Mouse (Mus musculus) frontal cortex, postnatal 25 days (tissue): ENCODE results near the gene Card10.

ENCODE experiments used
- DNase-seq, 2 experiments: peaks; one replicate each; pipeline ENCODE4 v3.0.0; 2022; ENCODE audit warnings: low spot score in 2 of 2

Gene Card10

DNA sequence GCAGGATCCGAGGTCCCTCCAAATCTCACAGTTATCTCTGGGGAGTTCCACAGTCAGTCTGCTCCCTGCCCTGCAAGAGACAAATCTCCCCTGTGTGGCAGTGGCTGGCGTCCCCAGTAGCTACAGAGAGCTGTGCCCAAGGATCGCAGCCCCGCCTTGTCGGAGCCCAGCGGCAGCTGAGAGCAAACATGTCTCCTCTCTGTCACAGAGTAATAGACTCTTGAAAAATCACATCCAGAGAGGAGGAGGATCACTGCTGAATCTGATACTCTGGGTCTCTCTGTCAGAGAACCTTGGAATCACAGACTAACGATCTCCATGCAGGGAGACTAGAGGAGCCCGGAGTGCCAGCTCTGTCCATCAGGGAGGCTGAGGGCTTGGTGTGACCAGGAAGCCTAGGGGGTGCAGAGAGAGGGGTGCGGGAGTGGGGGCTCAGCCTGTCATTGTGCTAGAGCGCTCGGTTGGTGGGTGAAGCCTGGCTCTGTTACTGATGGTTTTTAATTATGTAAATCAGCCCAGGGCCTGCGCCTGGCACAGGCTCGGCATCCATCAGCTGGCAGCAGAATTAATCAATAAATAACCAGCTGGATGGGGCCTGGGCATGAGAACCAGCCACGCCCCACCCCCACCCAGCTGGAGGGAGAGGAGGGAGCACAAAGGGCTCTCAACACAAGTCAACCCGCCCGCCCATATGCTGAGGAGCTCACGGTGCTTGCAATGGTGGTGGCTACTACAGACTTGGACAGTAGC, 67.2 kb downstream of the Card10 start:
- no peak for DNase-seq

DNA sequence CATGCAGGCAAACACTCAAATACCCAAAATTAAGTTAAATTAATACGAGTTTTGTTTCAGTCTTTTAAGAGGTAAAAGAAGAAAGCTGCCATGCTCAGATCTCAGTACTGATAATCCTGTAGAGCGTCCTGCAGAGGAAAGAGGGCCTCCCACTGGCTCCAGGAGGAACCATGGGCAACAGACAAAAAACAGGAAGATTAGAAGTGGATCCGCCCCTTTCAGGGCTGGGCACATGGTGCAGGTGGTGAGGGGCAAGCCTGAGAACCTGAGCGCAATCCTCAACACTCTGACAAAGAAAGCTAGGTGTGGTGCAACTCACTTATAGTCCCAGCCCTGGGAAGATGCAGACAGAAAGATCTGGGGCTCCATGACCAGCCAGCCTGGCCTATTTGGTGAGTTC, 71.0 kb downstream of the Card10 start:
- no peak for DNase-seq

DNA sequence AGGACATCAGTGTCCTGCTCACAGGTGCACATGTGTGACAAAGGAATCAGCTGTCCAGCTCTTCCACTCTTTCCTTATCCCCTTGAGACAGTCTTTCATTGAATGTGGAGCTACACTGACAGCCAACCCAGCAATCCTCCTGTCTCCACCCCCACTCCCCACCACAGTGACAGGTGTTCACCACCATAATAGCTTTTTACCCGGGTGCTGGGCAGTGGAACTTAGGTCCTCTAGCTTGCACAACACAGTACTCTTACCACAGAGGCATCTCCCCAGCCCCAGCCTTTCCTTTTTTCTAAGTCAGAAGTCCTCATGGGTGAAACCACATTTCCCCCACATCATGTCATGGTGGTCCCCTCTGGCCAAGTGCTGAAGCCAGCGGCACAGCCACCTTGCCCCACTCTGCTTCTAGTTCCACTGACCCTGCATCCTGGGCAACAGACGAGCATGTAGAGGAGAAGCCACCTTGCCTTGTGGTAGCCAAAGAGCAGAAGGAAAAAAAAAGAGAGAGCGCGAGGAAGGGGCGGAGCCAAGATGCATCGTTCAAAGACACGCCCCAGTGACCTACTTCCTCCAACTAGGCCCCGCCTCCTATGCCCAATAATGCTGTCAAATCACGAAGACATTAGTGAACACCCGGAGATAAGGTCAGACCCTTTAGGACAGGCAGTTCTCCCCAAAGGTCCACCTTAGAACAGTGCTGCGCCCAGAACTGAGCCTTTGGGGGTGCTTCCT, 72.4 kb downstream of the Card10 start:
- no peak for DNase-seq

DNA sequence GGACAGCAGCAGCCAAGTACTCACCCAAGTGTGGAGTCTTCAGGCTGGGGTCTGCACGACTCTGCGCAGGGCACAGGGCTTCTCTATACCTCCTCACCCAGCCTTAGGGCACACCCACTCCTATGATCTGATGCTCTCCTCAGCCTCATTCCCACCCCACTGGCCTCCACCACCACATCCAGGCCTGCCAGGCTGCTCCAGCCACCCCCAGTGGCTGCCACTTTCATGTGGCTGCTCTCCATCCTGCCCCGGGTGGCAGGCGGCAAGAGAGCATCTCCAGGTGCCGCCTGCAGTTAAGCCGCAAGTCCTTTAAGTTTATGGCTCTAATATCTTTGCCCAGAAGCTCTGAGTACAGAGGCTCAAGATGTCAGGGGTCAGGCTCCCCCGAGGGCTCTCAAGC, 76.1 kb downstream of the Card10 start:
- no peak for DNase-seq
